Mouse (Mus musculus) urinary bladder, adult 2 months (tissue): Measurements from ENCODE around the gene Hmgb3. TPM values are rescaled to one million over a fixed set of nuclear protein-coding genes. Genes with fewer than 3 reads are reported as not detected.
"Not testable (repeated sequence)": the region's sequence is repeated elsewhere in the genome, so short reads cannot be mapped to it uniquely, and the experiment has no call there.

ENCODE experiments used
- DNase-seq: peaks from one replicate; pipeline ENCODE4 v3.0.0; 2022; ENCODE audit warnings: low spot score
- polyA plus RNA-seq: library from polyadenylated mRNA; depleted of rRNA; stranded (reverse); fragments of >200 nt; gene quantifications from 2 replicates; pipeline ENCODE4 v1.2.3, GENCODE M21; 2012; rRNA removed

Gene Hmgb3
- polyA plus RNA-seq = 26.9 and 29.6 TPM in 2 replicates

DNA sequence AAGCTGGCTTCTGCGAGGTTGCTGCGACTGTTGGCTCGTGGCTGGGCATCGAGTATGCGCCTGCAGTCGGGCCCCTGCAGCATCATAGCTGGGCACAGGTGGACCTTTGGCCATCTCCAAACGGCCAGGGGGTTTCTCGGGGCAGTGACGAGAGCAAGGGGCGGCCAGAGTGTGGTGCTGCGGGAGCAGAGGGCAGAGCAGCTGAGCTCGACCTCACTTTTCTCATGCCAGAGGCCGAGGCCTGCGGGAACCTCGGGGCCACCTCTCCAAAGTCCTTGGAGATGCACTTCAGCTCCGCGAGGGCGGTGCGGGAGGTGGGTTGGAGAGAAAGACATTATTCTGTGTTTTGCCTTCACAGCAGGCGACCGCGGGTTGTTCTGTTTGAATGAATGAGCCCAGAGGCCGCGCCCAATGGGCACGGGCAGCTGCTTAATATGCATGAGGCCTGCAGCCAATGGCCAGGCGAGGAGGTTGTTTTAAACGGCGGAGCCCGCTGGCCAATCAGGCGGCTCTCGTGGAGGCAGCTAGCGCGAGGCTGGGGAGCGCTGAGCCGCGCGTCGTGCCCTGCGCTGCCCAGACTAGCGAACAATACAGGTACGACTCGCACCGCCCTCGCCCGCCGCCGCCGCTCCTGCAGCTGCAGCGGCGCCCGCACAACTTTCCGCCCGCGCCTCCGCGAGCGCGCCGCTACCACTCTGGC is at the start of gene Hmgb3:
Hmgb3 (plus strand) TSS at position 504 of the 700 bp plus-strand sequence.
- peak; percentile 52 for DNase-seq

DNA sequence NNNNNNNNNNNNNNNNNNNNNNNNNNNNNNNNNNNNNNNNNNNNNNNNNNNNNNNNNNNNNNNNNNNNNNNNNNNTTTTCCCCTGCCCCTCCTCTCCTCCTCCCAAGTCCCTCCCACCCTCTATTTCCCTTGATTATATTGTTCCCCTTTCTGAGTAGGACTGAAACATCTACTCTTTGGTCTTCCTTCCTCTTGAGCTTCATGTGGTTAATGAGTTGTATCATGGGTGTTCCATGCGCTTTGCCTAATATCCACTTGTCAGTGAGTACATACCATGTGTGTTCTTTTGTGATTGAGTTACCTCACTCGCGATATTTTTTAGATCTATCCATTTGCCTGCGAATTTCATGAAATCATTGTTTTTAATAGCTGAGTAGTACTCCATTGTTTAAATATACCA is 49.1 kb upstream of the Hmgb3 start:
- DNase-seq = not testable (repeated sequence)

DNA sequence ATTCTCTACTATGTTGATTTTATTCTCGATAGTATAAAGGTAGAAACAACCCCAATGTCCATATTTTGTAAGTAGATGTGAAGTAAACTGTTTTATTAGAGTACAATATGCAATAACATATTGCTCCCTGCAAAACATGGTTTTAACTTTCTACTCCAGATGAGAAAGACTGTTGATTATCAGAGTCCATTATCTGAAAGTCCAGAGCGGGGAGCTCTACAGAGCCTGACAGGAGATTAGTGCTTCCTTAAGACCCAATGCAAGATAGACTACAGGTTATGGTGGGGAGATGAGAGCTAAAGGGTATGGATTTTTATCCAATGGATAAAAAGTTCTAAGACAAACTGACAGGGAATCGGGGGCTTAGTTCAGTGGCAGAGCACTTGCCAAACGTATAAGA is 36.5 kb upstream of the Hmgb3 start:
- no peak for DNase-seq

DNA sequence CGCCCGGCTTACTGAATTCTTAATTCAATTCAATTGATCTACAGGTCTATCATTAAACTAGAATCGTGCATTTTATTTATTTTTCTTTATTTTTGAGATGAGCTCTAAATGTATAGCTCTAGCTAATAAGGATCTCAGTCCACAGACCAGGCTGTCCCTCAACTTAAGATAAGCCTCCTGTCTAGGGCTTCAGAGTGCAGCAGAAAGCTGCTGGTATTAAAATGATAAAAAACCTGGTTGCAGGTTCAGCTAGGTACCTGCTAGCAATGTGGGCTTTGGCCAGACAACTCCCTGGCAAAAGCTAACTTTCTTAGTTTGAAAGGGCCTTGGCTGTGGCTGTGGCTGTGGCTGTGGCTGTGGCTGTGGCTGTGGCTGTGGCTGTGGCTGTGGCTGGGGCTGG is 32.8 kb upstream of the Hmgb3 start:
- no peak for DNase-seq

DNA sequence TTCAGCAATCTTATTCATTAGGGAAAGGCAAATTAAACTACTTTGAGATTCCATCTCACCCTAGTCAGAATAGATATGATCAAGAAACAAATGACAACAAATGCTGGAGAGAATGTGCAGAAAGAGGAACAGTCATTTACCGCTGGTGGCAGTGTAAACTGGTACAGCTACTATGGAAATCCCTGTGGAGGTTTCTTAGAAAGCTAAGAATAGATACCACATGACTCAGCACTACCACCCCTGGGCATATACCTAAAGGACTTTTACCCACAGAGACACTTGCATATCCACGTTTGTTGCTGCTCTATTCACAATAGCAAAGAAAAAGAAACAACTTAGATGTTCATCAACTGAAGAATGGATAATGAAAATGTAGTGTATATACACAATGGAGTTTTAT is 31.4 kb upstream of the Hmgb3 start:
- DNase-seq = no peak

DNA sequence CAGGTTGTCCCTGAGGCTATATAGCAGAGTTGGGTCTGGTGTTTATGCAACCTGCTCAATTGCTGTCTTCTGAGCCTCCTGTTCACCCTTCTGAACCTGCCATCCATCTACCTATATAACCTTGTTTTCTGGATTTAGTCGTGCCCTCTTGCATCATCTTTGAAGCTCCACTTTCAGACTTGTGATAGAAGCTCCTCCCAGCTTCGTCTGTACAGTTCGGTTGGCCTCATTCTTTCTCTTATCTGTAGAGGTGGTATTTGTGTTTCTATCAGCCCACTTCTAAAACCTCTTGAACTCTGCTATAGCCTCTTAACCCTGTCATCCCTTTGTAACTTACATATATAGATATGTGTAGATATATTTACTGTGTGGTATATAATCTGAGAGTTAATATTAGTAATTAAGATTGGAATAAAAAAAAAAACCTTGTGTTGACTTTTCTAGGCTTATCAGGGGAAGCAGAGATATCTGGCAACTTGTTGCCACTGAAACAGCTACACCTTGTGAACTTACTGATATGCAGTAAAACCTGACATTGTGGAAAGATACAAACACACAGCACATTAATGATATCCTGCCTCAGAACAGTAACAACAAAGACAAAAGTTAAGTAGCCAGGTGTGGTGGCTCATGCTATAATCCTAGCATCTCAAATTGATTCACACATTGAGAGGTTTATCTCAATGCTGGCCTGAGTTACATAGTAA is 30.0 kb upstream of the Hmgb3 start:
- DNase-seq = no peak

DNA sequence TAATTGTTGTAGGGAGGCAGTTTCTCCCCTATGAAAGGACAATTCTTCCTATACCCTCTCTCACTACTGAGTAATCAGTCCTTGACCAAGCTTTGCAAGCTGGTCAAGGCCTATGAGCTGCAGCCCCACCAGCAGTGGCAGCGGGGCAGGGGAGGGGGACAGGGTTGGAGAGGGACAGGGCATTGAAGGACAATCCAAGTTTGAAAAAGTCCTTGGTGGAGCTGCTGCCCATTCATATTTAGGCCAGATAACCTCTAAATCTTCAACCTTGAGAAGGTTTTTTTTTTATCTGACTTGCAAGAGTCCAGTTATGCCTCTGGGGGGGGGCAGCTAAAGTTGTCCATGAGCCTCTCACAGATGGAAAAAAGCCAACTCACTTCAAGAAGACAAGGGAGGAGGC is 28.3 kb upstream of the Hmgb3 start:
- DNase-seq = no peak

DNA sequence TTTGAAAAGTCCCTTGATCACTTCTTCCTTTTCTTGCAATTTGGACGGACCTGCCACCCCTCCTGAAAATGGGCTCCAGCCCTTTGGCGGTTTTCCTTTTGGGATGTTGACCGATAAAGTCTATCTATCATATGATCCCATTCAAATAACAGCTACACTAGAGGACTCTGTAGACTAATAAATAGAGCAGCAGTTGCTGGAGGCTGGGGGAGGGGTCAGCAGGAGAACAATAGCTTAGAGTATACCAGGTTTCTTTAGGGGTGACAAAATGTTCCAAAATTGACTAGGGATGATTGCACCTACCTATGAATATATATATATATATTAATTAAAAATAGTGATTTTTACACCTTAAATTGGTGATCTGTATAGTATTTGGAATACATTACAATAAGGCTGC is 27.6 kb upstream of the Hmgb3 start:
- DNase-seq = no peak

DNA sequence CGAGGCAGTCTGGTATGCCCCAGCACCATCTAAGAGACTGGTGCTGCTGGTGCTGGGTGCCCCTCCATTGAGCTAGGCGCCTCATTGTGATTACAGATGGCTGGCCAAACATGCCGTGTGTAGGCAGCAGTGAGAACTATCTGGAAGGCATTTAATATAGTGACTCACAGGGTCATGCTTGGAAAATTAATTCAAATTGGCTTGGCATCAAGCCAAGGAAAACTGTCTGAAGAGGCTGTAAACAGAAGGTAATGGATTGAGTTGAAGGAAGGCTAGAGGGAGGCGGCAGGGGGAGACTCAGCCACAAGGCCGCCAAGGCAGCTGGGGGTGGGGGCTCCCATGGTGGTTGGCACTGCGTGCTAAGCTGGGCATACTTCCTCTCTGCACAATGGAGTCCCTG is 27.1 kb upstream of the Hmgb3 start:
- DNase-seq = no peak

DNA sequence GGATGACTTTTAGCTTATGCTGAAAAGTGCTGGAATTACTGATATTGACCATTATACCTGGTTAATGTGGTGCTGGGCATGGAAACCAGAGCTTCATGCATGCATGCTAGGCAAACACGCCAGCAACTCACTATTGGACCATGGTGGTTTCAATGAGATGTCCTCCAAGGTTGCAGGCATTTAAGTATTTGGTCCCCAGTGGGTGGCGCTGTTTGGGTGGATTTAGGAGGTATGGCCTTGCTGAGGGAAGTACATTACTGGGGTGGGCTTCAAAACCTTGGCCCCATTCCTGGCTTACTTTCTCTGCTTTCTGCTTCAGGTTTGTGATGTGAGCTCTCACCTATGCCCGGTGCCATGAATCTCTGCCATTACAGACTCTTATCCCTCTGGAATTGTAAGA is 23.1 kb upstream of the Hmgb3 start:
- DNase-seq = no peak

DNA sequence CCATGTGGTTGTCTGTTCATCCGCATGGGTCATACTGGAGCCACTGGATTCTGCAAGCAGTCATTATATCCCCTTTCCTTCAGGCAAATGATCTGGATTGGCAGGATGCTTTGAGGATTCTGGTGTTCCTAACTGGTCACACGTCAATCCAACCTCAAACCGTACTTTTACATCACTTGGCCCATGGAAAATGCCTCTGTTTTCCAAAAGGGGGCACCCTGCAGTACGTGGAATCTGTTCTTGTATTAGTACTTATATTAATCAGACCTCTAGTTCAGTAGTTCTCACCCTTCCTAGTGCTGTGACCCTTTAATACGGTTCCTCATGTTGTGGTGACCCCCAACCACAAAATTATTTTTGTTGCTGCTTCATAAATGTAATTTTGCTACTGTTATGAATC is 21.6 kb upstream of the Hmgb3 start:
- no peak for DNase-seq

DNA sequence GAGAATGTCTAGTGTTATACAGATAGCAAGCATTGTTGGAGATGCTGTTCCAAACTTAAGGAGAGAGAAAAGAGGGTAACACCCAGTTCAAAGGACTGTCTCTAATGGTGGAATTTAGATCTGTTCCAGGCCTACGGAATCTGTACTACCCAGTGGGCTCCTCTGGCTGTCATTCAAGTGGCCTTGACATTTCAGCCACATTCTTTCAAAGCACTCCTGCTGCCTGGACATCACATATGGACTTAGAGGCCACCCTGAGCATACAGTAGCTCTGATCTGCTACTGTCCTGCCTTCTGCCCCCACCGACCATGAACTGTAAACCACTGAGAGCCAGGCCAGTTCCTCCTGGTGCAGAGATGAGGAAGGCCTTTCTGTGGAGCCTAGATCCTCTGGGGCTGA is 17.9 kb upstream of the Hmgb3 start:
- DNase-seq = no peak

DNA sequence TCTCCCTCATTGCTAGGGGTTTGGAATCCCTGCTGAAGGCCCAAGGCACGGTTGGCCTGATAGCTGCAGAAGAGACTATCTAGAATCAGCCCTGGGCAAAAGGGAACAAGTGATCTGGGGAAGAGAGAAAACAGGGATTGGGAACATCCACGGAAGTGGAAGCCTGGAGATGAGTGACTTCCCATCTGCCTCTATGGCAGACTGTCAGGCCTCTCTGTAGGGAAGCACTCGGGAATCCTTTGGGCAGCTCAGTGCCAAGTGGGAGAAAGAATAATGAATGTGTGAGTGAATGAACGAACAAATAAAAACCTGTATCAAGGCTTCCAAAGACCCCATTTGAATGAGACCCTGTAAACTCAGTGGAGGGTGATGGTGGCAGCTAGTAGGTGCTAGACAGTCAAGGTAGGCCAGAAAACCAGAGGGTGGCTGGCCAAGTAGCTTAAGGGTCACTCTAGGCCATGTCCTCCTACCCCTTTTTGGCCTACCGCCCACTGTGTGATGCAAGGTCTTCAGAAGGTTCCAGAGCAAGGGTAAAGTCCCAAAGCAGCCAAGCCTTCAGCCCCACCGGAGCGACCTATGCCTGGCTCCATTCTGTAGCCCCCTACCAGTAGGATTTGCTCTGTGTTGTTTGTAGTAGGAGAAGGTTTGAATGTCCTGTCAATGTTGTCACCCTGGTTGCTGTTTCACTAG is 14.8 kb upstream of the Hmgb3 start:
- DNase-seq = no peak

DNA sequence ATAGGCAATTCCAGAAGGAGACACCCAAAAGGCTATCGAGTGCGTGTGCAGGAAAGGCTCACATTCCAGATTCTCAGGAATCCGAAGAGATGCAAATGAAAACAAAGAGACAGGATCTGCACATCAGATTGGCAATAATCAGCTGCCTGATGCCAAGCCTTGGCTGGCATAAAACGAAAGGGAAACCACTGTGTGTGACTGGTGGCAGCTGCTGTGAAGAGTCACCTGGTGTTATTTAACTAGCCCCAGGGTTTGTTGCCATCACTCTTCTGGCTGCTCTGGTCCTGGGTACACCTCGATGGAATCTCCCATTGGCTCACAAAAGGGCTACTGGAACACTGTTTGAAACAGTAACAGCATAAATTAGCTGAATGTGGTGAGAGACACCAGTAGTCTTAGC is 11.0 kb upstream of the Hmgb3 start:
- DNase-seq = no peak

DNA sequence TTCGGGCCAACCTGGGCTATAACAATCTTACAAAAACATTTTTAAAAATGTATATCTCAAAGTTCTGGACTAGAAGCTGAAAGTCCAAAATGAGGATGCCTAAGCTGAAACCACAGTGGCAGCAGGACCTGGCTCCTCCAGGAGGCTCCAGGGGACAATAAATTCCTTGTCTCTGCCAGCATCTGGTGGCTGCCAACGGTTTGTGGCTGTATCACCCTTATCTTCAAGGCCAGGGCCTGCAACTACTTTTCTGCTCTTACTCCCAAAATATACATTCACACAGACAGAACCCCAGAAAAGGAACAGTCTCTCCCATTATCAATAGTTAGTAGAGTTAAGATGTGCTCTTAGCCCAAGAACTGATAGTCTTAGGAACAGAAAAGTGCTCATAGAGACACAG is 10.6 kb upstream of the Hmgb3 start:
- DNase-seq = no peak

DNA sequence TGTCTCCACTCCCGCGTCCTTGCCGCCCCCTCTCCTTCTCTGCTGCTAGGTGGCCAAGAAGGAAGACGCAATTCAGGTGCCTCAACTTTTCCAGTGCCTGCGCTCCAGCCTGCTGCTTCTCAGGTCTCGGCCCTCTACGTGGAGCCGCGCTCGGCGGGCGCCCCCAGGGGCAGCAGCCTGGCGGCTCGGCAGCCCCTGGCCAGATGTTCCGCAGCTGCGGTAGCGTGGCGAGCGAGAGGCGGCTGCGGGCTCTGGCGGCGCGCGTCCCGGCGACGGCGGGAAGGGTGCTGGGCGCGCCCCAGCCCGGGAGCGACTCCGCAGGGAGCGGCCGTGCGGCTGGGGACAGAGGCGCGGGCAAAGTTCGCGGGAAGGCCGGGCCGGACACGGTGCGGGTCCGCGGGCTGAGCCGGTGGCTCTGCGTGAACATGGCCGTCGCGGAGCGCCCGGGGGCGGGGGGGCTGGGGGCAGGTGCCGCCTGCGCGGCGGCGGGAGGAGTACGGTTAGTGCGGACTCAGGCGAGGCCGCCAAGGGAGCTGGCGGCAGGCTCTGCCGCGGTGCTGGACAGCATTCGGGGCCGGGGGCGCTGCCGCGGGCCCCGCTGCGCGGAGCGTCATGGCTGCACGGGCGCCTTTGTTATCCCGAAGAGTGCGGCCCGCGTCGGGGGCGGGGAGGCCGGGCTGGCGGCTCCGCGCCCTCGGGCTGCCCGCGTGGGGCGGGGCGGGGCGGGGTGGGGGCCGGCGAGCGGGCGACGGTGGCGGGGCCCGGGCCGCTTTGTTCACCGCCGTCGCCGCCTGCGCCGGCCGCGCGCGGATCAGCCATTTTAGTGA is 610 bp downstream of the Hmgb3 start:
- peak; percentile 35 for DNase-seq

DNA sequence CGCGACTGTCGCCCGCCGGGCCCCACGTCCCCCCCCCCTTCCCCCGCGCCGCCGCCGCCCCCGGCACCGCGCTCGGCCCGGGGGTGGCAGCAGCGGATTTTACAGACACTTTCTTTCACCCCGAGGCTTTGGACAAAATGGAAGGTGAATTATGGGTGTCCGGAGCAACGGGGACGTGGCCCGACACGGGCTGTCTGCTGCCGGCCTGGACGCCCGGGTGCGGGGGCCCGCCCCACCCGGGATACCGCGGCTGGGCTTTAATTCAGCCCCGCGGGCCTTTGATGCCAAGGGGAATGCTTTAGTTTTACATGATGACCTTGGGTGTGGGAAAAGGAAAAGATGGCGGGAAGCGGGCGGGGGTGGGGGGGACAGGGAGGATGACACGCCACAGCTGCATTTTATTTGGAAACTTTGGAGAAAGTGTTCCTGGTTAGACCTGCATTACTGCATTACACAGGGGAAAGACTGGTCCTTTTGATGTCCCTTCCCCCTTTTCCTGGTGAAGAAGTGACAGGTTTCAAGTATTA is 1.3 kb downstream of the Hmgb3 start:
- DNase-seq = peak; percentile 22

DNA sequence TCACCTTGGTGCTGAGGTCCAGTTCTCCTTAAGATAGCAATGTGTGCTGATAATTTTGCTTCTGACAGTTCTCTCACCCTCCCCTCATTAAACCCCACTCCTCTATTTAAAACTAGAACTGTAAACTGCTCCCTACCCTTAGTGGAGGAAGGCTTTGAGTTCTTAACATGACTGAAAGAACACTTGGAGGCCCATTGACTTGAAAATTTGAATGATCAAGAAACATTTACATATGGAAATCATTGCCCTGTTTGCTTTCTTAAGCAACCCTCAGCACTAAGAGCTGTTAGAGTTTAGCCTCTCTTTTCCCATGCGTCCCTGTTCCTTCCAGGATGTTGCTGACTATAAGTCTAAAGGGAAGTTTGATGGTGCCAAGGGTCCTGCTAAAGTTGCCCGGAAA is 3.6 kb downstream of the Hmgb3 start:
- no peak for DNase-seq

DNA sequence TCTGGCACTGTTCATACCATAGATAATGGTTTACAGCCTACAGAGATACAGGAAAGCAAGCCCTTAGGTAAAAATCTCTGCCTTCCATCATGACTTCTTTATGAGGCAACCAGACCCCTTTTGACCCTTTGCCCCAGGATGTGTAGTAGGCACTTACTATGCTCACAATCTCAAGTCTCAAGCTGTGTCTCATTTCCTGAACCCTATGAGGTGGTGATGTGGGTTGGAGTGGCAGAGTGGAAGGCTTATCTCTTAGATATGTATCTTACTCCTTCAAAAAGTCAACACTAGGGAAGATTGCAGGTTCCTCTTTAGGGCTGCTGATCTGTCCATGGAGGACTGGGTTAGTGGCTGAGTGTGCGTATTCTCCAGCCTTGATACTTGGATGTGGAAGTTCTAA is 5.1 kb downstream of the Hmgb3 start:
- no peak for DNase-seq

DNA sequence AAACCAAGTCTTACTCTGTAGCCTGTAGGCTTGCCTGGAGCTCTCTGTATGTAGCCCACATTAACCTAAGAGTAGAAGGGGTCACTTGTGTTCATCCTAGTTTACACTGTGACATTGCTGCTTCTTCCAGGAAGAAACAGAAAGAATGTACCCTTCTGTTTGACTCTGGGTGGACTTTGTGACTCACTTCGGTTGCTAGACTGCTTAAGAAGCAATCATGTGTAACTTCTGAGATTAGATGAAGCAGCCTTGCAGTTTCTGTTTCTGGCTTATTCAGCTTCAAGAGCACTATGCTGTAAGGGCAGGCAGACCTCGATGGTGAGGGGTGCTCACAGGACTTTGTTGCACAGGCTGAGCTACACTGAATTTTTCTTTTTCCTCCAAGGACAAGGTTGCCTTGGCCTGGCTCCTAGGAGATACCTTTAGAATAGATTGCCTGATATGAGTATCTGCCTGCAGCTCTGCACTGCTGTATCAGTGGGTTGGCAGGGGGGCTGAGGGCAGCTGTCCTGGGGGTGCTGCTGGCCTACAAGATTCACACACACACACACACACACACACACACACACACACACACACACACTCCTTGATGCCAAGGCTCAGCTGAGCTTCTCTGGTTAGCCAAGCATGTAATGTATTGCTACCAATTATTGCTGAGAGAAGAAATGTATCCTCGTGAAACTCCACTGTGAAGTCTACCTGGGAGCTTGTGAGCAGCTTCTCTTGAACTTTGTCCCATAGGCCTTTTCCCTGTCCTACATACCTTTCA is 17.6 kb downstream of the Hmgb3 start:
- DNase-seq = no peak

DNA sequence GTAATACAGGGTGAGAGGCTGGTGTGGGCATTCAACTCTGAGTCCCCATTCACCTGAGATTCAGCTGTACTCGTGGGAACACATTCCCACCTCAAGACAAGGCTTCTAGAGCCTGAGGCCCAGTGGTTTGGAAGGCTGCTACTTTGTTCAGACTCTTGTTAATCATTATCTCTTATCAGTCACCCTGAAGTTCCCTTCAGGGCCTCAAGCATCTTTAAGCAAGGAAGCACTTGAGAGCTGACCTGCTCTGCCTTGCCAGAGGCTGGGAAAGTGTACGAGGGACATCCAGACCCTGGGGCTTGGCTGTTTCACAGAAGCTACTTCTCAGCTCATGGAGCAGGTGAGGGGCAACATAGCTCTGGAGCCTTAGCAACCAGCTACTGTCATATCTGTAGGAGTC is 19.8 kb downstream of the Hmgb3 start:
- no peak for DNase-seq
